Mouse (Mus musculus): ENCODE measurements around the gene 6030408B16Rik. TPM values are rescaled to one million over a fixed set of nuclear protein-coding genes. Genes with fewer than 3 reads are reported as not detected.
A peak's percentile ranks its signal among the peaks of the same experiment; 100 is the strongest.
"Not testable (repeated sequence)": the region's sequence is repeated elsewhere in the genome, so short reads cannot be mapped to it uniquely, and the experiment has no call there.

Gene 6030408B16Rik
- total RNA-seq, 2 experiments from 2014 or later = 0.31 to 0.32 TPM

GRCm38 (mm10) chr15:101321126-101321525 lies 28.1 kb downstream of the 6030408B16Rik start:
- DNase-seq = no peak

- no peak for DNase-seq
These were observed 29.1 kb downstream of the 6030408B16Rik start for GRCm38 (mm10) chr15:101322106-101322505.

- no peak for DNase-seq
These were observed 29.6 kb downstream of the 6030408B16Rik start for GRCm38 (mm10) chr15:101322640-101323039.

- no peak for DNase-seq
These were observed 30.5 kb downstream of the 6030408B16Rik start for GRCm38 (mm10) chr15:101323511-101323910.

GRCm38 (mm10) chr15:101324409-101324808 lies 31.4 kb downstream of the 6030408B16Rik start:
- DNase-seq = not testable (repeated sequence)

GRCm38 (mm10) chr15:101325991-101326534 lies 33.1 kb downstream of the 6030408B16Rik start:
- DNase-seq = no peak

GRCm38 (mm10) chr15:101327282-101327681 lies 34.3 kb downstream of the 6030408B16Rik start:
- peak; percentile 79 for DNase-seq

- no peak for DNase-seq
These were observed 36.0 kb downstream of the 6030408B16Rik start for GRCm38 (mm10) chr15:101328876-101329563.

- DNase-seq = no peak
These were observed 36.5 kb downstream of the 6030408B16Rik start for GRCm38 (mm10) chr15:101329564-101329892.

- no peak for DNase-seq
These were observed 38.1 kb downstream of the 6030408B16Rik start for GRCm38 (mm10) chr15:101331090-101331489.

GRCm38 (mm10) chr15:101332370-101332769 lies 39.4 kb downstream of the 6030408B16Rik start:
- no peak for DNase-seq

- no peak for DNase-seq
These were observed 40.2 kb downstream of the 6030408B16Rik start for GRCm38 (mm10) chr15:101333165-101333564.

- no peak for DNase-seq
These were observed 40.6 kb downstream of the 6030408B16Rik start for GRCm38 (mm10) chr15:101333648-101334047.

- DNase-seq = peak; percentile 47
These were observed 43.6 kb downstream of the 6030408B16Rik start for GRCm38 (mm10) chr15:101336474-101337174.

- peak; percentile 57 for DNase-seq
These were observed 45.3 kb downstream of the 6030408B16Rik start for GRCm38 (mm10) chr15:101338359-101338758.

- DNase-seq = peak; percentile 67
These were observed 46.5 kb downstream of the 6030408B16Rik start for GRCm38 (mm10) chr15:101339537-101339936.

- peak; percentile 45 for DNase-seq
These were observed 48.9 kb downstream of the 6030408B16Rik start for GRCm38 (mm10) chr15:101341797-101342515.

Other genes starting within 250 kb of the 6030408B16Rik start
- not detected for gene Gm47841, start 245.8 kb upstream of the 6030408B16Rik start, total RNA-seq (2021)
- gene Fignl2, start 214.6 kb upstream of the 6030408B16Rik start, total RNA-seq (2021) = 1 to 10 TPM in 1 of 2 experiments, under 1 TPM in 1; 0.59 to 1.1 TPM
- gene Ankrd33, start 177.5 kb upstream of the 6030408B16Rik start, total RNA-seq (2021) = not detected
- gene Acvrl1, start 164.7 kb upstream of the 6030408B16Rik start, total RNA-seq (2021) = 10 to 100 TPM; 10.7 to 13.0 TPM
- 10 to 100 TPM; 23.0 to 34.4 TPM for gene Acvr1b, start 119.1 kb upstream of the 6030408B16Rik start, total RNA-seq (2021)
- gene Grasp, start 69.0 kb upstream of the 6030408B16Rik start, total RNA-seq (2021) = 1 to 10 TPM; 4.3 to 5.7 TPM
- 10 to 100 TPM; 52.2 to 90.7 TPM for gene Nr4a1, start 38.9 kb upstream of the 6030408B16Rik start, total RNA-seq (2021)
- gene Atg101, start 8.9 kb upstream of the 6030408B16Rik start, total RNA-seq (2021) = 10 to 100 TPM; 22.3 to 31.3 TPM
- gene Krt80, start 77.0 kb downstream of the 6030408B16Rik start, total RNA-seq (2021) = 1 to 10 TPM; 1.6 to 1.9 TPM
- not detected for gene Krt7, start 117.8 kb downstream of the 6030408B16Rik start, total RNA-seq (2021)
- not detected for gene Krt87, start 145.6 kb downstream of the 6030408B16Rik start, total RNA-seq (2021)
- gene Krt88, start 154.5 kb downstream of the 6030408B16Rik start, total RNA-seq (2021) = not detected
- not detected for gene Krt81, start 170.5 kb downstream of the 6030408B16Rik start, total RNA-seq (2021)
- gene Krt86, start 180.3 kb downstream of the 6030408B16Rik start, total RNA-seq (2021) = not detected
- gene Krt83, start 198.3 kb downstream of the 6030408B16Rik start, total RNA-seq (2021) = not detected
- not detected for gene Gm49425, start 224.0 kb downstream of the 6030408B16Rik start, total RNA-seq (2021)
- not detected for gene Krt84, start 239.6 kb downstream of the 6030408B16Rik start, total RNA-seq (2021)